Mouse (Mus musculus): ENCODE results near the gene Ubr4.

Gene Ubr4

DNA sequence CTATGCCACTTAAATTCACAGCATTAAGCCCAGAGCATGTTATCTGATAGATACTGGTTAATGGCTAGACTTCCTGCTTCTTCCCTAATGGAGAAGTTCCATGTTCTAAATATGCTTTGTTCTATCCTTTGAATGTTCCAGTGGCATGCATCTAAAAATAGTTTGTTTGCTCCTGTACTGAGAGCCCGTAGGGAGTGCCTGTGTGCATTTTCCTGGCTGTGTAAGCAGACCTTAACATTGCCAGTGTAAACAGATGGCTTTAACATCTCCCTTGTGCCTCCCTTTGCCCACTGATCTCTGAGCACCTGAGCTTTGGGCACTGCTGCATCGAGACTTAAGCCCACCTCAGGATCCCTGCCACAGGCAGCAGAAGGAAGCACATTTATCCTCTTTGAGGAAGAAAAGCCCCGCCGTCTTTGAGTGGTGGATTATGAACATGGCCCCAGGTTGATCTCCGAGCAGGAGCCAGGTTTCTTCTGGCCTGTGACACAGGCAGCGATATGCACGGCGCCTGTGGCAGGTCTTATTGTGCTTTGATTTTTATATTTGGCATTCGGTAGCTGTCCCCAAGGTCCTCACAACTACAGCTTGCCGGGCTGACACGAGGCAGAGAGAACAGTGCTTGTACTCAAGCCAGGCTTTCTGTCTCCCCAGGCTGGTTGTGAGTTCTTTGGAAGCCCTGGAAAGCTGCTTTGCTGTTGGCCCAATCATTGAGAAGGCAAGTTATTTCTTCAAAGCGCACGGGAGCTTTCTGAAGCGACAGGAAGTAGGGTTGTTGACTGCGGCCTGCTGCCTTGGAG lies 80.8 kb downstream of the Ubr4 start:
- DNase-seq = no peak

DNA sequence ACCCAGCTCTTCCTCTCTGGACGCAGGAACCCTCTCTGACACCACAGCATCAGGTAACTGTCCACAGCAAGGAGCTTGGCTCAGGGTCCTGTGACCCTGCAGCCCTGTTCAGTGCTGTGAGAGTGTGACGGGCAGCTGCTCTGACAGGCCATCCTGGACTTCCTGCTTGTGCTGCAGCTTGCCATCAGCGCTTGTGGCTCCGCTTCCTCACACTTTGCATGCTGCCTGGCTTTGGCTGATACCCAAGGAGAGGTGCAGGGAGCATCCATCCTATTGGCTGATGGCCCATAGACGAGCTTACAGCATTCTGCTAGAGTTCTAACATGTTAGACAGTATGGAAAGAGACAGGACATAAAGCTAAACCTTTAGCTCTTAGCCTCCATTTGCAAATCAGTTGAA lies 88.8 kb downstream of the Ubr4 start:
- no peak for DNase-seq

DNA sequence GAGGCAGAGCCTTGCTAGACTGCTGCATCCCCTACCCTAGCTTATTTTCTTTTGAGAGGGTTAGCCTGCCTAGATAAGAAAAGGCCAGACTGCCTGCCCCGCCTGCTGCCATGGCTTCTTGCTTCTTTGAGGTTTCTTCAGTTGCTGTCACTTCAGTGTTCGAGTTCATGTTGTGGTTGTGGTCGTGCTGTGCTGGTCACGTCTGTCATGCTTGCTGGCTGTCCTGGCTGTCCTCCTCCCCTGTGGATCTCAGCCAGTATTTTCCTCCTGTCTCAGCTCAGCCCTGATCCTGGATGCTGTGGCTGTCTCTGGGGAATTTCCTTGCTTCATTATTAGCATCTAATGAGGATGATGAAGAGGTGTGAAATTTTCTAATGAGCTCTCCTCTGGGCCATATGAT lies 89.4 kb downstream of the Ubr4 start:
- DNase-seq = no peak

DNA sequence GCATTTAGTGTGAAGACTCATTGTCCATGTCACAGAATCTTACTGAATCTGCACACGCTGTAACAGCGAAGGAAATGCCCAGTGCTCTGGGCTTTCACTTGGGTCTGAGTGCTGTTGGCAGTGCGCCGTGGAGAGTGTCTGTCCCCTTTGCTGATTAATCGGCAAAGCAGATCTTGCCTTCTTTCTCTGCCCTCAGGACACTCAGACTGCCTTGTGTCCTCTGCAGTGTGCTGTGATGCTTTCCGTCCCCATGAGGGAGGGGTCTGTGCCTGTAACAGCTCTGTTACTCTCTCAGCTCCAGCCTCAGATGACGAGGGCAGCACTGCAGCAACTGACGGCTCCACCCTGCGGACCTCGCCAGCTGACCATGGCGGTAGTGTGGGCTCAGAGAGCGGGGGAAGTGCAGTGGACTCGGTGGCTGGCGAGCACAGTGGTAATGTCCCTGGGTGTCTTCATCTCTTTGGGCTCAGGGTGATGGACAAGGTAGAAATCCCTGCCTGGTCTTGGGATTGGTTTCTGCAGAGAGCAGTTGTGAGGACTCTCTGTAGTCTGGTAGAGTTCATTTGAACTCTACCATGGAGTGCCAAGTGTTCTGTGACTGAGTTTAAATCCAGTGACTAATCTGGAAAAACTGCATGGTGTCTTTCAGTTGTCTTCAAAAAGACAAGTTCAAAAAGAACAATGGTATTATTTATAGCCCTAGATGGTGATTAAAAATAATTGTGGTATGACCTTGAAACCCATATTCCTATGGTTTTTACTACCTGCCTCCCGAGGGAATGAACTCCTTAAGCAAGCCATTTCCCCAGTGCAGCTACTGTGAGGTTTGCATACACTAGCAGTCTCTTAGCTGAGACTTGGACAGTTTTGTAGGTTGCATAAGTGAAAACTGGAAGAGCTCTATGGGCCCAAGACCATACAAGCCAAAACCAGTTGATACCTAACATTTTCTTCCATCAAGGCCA lies 90.3 kb downstream of the Ubr4 start:
- no peak for DNase-seq

DNA sequence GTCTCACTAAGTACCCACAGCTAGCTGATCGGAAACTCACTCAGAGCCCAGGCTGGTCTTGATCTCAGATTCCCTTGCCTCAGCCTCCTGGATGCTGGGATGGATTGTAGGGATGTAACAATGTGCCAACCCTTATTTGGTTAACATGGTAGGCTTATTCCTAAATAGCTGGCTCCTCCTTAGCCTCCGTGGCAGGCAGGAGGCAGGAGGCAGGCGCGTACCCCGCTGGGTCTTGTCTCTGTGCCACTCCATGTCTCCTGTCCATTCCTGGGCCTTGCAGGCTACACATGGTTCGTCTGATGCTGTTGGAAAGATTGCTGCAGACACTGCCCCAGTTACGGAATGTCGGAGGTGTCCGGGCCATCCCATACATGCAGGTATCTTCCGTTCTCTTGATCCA lies 91.9 kb downstream of the Ubr4 start:
- DNase-seq = no peak

DNA sequence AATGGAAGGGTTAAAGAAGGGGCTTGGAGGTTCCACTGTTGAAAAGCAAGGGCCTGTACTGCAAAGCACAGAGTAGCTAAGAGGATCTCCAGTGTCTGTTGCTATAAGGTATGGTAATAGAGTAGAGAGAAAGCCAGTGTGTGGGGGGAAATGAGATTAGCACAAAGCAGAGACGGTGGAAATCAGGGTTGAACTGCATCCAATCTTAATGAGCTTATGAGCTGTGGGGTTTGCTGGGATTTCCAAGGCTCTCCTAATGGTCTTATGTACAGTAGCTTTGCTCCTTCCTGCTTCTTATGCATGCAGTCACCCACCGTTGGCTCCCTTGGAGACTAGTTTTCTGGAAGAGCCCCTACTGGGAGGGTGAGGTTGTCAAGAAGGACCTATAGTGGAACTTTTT lies 93.8 kb downstream of the Ubr4 start:
- DNase-seq = no peak

DNA sequence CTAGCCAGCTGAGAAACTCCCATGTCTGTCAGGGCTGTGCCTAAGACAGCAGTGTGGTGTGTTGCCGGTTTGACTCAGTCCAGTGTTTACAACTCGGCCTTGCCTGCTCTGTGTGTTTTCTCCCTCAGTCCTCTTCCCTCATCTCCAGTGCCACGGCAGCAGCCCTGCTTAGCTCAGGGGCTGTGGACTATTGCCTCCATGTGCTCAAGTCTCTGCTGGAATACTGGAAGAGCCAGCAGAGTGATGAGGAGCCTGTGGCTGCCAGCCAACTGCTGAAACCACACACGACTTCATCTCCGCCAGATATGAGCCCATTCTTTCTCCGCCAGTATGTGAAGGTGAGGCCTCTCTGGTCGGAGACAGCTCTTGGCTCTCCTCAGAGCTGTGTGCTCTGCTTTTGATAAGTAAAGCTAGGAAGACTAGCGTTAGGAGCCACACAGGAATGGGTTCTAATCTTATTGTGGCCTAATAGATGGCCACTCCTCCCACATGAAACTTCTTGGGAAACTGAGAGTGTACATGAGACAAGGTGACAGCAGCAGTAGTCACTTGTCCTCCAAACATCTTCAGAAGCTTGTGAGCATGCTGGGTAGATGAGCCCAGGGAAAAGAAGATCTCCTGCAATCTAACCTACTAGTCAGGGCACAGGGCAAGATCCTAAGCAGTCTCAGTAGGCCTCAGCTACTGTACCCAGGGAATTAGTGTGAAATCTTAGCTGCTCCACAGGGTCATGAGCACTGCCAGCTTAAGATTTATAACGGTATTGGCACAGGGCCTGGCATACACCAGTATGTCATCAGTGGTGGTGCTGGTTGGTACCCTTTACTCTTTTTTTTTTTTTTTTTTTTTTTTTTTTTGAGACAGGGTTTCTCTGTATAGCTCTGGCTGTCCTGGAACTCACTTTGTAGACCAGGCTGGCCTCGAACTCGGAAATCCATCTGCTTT lies 94.6 kb downstream of the Ubr4 start:
- no peak for DNase-seq

DNA sequence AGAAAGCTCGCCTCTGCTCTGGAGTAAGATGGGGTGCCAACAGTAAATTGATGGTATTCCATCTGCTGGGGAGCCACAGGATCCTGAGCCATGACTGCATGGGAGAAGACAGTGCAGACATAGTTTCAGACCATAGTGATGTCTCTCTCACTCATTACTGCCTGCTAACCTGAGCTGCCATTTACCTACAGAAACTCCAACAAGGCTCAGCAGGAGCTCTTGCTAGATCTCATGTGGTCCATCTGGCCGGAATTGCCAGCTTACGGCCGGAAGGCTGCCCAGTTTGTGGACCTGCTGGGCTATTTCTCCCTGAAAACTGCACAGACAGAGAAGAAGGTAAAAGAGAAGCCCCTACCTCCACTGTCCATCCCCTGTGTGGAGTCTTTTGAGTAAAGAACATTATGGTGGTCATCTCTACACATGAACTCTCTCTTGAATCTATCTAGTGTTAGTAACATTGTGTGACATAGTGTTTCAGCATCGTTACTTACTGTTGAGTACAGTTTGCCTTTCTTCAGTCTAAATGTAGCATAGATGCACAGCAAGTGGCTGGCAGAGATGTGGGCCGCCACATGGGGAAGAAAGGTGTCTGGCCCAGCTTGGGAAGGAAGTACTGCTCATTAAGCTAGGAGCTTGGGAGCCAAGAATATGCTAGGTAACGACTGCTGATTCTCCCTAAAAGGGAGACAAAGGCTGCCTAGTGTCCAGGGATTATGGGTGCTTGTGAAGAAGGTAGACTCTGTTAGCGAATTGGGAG lies 100.7 kb downstream of the Ubr4 start:
- no peak for DNase-seq

DNA sequence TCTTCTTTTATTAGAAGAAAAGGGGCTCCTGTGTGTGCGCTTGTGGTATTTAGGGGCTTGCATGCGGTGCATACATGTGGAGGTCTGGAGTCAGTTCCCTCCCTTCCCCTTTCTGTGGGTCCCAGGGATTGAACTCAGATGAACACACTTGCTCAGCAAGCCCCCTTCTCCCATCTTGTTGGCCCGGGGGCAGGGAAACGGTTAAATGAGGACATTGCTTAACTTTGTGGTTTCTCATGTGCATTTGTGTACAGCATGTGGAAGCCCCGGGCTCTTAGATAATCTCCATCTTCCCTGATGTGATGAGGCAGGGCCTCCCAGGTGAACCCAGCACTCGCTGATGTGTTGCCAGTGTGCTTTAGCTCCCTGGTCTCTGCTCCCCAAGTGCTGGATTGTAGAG lies 101.9 kb downstream of the Ubr4 start:
- DNase-seq = no peak

DNA sequence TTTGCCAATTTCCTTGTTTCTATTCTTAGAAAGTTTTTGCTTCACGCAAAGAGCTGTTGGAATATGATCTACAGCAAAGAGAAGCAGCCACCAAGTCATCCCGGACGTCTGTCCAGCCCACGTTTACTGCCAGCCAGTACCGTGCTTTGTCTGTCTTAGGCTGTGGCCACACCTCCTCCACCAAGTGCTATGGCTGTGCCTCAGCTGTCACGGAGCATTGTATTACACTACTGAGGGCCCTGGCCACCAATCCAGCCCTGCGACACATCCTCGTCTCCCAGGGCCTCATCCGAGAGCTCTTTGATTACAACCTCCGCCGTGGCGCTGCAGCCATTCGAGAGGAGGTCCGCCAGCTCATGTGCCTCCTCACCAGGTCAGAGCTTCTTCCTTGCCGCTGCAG lies 107.6 kb downstream of the Ubr4 start:
- DNase-seq = no peak

DNA sequence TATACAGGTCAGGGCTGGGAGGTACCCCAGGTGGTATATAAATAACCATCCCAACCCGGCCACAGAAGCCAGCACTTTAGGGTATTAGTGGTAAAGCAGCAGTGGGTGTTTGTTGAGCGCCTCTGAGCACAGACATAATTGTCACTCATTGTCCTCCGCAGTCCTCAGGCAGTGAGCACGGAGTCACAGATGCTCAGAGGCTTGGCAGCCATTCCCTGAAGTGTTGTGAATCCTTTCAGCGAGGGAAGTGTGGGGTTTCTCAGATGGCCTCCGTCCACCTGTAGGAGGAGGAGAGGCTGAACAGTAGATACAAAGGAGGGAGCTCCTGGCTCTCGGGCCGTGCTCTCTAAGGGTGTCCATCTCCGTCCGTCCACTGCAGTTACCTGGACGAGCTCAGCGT lies 111.8 kb downstream of the Ubr4 start:
- DNase-seq = no peak

DNA sequence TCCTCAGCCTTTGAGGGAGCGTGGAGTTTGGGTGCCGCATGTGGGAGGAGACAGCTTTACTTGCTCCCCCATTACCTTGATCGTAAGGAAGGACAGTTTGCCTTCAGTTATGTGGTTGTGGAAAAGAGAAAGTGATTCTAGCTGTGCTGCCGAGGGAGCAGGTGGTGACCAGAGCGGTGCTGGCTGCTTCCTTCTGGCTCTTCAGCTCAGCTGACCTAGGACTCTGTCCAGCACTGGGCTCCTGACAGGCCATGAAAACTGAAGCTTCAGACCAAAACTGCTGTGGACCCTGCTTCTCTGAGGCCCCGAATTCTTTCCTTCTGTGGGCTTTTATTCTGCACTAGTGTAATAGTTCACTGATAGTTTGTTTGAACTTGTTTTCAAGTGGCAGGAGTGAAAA lies 114.1 kb downstream of the Ubr4 start:
- no peak for DNase-seq

DNA sequence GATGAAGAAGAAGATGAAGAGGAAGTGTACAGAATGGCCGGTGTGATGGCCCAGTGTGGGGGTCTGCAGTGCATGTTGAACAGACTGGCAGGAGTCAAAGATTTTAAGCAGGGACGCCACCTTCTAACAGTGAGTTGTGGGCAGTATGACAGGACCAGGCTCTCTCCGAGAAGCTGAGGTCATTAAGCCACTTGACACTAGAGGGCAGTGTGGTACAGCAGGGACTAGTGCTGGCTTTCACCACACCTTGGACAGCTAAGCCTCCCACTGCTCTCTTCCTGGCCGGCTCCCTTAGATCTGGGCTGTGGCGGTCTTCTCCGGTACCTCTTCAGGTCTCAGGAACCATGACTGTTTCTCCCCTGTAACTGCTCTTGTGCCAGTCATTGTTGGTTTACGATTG lies 117.8 kb downstream of the Ubr4 start:
- DNase-seq = peak; percentile 25 to 67

DNA sequence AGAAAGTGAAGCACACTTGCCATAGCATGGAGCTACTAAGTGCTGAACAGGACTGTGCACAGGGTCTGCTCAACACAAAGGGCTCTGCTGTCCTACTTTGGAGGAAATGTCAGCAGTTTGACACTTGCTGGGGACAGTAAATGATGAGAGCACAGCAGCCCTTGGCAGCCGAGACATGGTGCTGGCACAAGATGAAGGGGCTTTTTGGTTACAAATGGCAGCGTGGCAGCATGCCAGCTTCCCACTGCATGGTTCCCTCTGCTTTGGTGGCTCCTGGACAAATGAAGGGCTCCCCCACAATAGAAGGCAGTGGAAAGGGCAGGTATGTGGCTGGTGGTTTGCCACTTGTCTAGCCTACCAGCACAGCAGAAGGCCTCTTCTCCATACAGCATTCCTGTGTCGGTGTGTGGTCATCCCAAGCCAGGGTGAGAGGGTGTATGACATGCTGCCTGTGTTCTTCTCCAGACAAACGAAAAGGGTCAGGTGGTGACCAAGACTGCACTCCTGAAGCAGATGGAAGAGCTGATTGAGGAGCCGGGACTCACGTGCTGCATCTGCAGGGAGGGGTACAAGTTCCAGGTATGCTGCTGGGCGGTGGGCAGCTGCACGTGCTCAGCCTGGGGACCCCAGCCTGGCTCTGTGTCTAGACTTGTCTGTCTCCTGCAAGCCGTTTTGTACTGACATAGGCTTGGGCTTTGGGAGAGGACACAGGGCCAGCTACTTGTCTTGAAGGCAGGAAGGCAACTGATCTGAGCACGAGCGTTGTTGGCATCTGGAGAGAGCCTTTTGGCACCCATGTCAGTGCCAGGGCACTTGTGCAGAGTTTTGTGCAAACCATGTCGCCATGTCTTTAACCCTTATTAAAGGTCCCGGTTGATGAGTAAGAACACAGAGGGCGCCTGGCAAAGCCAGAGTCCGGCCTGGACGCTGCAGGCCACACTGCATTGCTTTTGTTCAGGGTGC lies 124.5 kb downstream of the Ubr4 start:
- DNase-seq = no peak

DNA sequence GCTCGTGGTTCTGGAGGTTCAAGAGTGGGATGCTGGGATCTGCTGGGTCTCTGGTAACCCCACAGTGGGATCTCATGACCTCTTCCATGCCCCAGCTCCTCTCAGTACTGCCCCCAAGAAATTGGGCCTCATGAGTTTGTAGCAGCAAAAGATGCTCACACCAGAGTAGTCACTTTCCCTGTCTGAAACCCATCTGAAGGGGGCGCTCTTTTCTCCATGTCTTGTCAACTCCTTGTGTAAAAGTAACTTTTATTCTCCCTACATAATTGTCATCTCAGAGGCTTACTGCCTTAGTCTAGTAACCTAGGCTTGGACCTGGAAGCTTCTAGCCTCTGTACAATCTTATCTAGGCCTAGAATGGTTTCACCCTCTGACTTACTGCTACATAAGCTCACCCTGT lies 125.6 kb downstream of the Ubr4 start:
- DNase-seq = no peak

DNA sequence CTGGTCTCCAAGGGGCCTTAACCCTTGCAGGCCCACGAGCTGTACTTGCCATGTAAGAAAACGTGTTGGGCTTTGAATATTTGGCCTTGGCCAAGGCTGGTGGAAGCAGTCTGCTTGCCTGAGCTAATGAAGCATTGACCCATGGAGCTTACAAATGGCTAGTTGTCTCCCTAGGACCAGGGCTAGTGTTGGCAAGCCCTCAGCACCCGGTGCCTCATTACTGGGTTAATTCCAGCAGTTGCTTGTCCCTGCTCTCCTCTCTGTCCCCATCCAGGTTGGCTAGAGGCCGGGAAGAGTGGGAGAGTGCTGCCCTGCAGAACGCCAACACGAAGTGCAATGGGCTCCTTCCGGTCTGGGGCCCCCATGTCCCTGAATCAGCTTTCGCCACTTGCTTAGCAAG lies 126.8 kb downstream of the Ubr4 start:
- no peak for DNase-seq

DNA sequence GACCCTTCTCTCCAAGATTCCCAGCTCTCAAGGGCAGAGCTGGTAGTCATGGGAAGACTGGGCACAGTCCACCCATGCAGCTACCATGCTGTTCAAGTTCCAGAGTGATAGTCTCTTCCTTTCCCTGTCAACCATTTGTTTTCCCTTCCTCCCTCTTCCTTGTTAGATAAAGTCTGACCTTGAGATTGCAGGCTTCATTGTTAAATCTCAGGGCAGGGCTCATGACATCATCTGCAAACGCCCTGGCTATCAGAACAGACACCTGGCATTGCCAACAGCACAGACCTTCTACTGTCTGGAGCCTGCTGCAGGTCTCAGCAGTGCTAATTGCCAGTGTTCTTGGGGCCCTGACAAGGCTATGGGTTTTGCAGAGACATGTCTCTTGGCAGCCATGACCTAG lies 129.0 kb downstream of the Ubr4 start:
- no peak for DNase-seq

DNA sequence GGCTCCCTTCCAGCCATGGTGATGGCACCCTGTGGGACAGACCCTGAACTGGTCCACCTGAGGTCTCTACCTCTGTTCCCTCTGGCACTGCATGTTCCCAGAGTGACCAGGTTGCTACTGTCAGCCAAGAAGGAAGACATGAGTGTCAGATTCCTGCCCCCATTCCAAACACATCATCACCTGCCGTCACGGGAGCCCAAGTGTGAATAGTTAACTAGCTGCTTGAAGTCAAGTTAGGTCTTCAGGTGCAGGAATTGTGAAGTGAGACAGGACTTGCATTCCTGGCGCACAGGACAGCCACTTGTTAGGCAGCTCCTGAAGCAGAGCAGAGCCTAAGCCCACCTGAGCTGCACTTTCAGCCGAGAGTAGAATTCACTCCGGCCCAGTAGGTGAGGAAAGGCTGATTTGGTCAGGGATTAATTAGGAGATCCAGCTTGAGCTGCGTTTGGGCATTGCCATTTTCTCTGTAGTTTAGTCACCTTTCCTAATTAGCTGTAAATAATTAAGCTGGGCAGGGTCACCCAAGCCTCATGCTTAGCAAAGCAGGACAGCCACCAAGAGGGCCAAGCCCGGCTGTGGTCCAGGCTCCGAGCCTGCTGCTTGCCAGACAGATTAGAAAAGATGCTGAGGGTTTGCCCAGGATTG lies 131.2 kb downstream of the Ubr4 start:
- no peak for DNase-seq

DNA sequence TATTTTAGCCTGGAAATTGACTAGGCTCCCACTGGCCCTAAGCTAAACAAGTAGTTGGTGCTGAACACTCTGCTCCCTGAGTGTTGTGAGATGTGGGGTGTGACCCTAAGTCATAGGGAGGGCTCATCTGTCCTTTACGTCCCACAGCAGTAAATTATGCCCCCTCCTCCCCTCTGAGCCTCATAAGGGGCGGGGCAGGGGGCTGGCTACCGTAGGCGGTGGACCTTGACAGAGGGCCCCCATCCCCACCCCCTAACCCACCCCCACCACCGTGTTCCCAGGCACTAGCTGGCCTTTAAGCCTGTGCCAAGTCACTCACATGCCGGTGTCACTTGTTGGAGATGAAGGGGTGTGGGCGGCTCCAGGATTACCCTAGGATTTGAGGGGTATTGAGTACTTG lies 132.1 kb downstream of the Ubr4 start:
- DNase-seq = no peak

DNA sequence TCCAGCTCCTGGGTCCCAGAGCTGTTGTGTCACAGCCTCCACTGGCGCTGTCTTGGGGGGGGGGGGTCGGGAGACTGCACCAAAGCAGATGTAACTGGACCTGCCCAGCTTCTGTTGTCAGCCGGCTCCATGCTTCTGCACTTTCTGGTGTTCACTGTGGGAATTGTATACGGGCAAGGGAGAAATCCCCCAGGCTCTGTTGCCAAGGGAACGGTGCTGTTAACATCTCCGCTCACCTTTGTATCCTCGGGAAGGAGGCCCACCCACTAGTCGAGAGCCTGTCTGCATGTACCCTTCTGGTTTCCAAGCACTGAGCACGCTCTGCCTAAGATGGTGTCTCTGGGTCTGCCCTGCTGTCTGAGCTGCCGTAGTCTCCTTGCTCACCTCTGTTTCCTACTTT lies 134.7 kb downstream of the Ubr4 start:
- DNase-seq = no peak

All from spleen, adult 18-20 months (tissue).